Mouse (Mus musculus) embryonic fibroblast, embryonic 13.5 days (primary cell): ENCODE results near the gene Gm35549. TPM values are rescaled to one million over a fixed set of nuclear protein-coding genes. Genes with fewer than 3 reads are reported as not detected.
"Not testable (repeated sequence)": the region's sequence is repeated elsewhere in the genome, so short reads cannot be mapped to it uniquely, and the experiment has no call there.

ENCODE experiments used
- H3K27ac ChIP-seq: 2 replicates; pipeline ENCODE4 v1.5.1; 2012; ENCODE audit warnings: low read length, control low read depth, inconsistent platforms; ENCODE audit not compliant: insufficient read depth
- H3K4me1 ChIP-seq: 2 replicates; pipeline ENCODE4 v1.6.1; 2011; ENCODE audit warnings: low read length; ENCODE audit not compliant: control insufficient read depth, insufficient read depth
- H3K4me3 ChIP-seq: 2 replicates; pipeline ENCODE4 v1.5.1; 2011; ENCODE audit warnings: mild to moderate bottlenecking, control low read depth, low read length; ENCODE audit not compliant: insufficient read depth
- CTCF ChIP-seq: IDR thresholded peaks from 2 replicates; pipeline ENCODE4 v1.5.1; 2011; ENCODE audit warnings: mild to moderate bottlenecking, control low read depth, low read length, moderate library complexity, borderline replicate concordance; ENCODE audit not compliant: insufficient read depth
- POLR2A ChIP-seq: IDR thresholded peaks from 2 replicates; pipeline ENCODE4 v1.6.1; 2011; ENCODE audit warnings: low read depth, mild to moderate bottlenecking, control low read depth, low read length, moderate library complexity
- polyA plus RNA-seq: library from polyadenylated mRNA; stranded (reverse); fragments of >200 nt; gene quantifications from 2 replicates; pipeline ENCODE4 v1.2.4, GENCODE M21; 2011; ENCODE audit warnings: low read depth; ENCODE audit not compliant: missing spikeins, insufficient read length

Gm35549 gene
- polyA plus RNA-seq, 1 experiment, result not detected

DNA sequence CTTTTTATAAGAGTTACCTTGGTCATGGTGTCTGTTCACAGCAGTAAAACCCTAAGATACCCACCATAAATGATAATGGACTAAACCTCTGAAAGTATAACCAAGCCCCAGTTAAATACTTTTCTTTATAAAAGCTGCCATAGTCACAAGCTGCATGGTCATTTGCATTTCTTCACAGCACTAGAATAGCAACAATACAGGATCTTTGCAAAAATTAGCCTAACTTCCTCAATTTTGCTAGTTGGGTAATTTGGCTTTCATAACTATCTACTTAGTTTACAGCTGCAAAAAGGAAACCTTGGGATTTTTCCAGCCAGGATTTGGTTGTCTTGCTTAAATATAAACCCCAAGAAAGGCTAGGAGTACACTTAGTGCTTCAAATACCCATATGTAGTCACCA lies 16.9 kb upstream of the Gm35549 start:
- TF ChIP-seq POLR2A, result no peak
- TF ChIP-seq CTCF, result no peak

DNA sequence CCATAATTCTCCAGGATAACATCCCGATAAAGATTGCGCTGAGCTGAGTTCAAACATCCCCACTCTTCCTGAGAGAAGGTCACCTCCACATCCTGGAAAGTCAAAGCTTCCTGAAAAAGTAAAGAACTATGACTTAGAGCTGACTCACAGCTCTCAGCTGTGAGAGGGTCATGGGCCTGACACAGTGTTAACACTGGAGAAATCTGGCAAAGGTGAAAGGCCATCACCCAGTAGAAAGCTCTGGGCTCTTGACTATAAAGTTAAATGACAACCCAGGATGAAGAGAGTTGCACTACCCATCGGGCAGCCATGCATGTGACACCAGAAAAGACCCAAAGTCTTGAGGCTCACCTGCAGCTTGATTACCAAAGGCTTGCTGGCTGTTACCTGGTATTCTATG lies 12.9 kb upstream of the Gm35549 start:
- H3K4me3 ChIP-seq, result no peak overlapping the region
- H3K4me1 ChIP-seq, result no peaks in the 10 kb centered on the region
- TF ChIP-seq POLR2A (no peak), CTCF (no peak)
- H3K27ac ChIP-seq, result no peak overlapping the region

More for the DNA sequence above, 16.9 kb upstream of the Gm35549 start:
- Histone ChIP-seq H3K27ac (no peak overlapping the region), H3K4me3 (no peak overlapping the region), H3K4me1 (peaks cover 2% of the 10 kb centered on the region)

- Histone ChIP-seq H3K4me1 (no peaks in the 10 kb centered on the region), H3K27ac (no peak overlapping the region), H3K4me3 (no peak overlapping the region)
- TF ChIP-seq POLR2A, result no peak
- TF ChIP-seq CTCF, result no peak
Measured at GRCm38 (mm10) chr9:122855617-122856016, 11.8 kb upstream of the Gm35549 start.

- H3K27ac ChIP-seq, H3K4me3 ChIP-seq, H3K4me1 ChIP-seq: not testable (repeated sequence)
Measured at GRCm38 (mm10) chr9:122855141-122855540, 11.3 kb upstream of the Gm35549 start.

- Histone ChIP-seq H3K4me1 (no peaks in the 10 kb centered on the region), H3K27ac (no peak overlapping the region), H3K4me3 (no peak overlapping the region)
- TF ChIP-seq POLR2A, result no peak
- no peak for TF ChIP-seq CTCF
Measured at GRCm38 (mm10) chr9:122854526-122854925, 10.7 kb upstream of the Gm35549 start.

GRCm38 (mm10) chr9:122847811-122848311 lies 4.0 kb upstream of the Gm35549 start:
- H3K27ac ChIP-seq, H3K4me3 ChIP-seq, H3K4me1 ChIP-seq: not testable (repeated sequence)

DNA sequence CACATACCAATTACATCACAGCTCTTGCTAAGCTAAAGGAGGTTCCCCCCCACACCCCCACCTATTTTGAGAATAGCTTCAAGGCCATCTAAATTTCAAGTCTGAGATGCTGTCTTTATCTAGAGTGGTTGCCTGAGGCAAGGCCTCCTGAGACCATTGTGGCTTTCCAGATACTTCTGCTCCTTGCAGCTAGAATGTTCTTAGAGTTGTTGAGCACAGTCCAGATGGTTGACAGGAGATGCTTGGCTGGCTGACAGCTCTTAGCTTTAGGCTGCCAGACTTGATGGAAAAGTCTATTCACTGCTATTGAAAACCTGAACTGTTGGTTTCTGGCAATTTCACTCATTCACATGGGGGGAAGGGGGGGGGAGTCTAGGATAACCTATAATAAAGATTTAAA lies 2.3 kb upstream of the Gm35549 start:
- TF ChIP-seq POLR2A (no peak), CTCF (no peak)
- H3K4me1 ChIP-seq, result no peaks in the 10 kb centered on the region
- H3K4me3 ChIP-seq, result no peak overlapping the region
- no peak overlapping the region for H3K27ac ChIP-seq

GRCm38 (mm10) chr9:122845621-122846020 lies 1.8 kb upstream of the Gm35549 start:
- Histone ChIP-seq H3K27ac (no peak overlapping the region), H3K4me3 (no peak overlapping the region), H3K4me1 (no peaks in the 10 kb centered on the region)
- no peak for TF ChIP-seq POLR2A
- no peak for TF ChIP-seq CTCF

DNA sequence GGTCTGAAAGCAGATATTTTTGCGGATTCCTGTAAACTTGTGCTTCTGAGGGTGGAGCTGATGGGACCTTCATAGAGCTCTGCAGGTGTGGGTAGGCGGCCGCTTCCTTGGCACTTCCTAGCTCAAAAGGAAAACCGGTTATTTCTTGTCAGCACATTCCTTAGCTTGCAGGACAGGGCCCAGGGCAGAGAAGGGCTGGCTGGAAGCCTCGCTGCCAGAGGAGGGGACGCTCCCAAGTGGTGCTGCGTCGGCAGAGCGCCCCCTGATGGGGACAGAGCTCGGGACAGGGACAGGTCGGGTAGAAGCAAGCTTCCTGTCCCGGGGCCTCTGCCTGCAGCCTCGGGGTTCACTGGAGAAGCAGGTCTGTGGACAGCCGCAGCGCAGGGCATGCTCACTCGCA lies 6.2 kb downstream of the Gm35549 start:
- Histone ChIP-seq H3K4me1 (peaks cover 4% of the 10 kb centered on the region; the same call in 1 of the 2 replicates), H3K4me3 (no peak overlapping the region), H3K27ac (no peak overlapping the region)
- no peak for TF ChIP-seq CTCF
- no peak for TF ChIP-seq POLR2A

GRCm38 (mm10) chr9:122837216-122837615 lies 6.6 kb downstream of the Gm35549 start:
- TF ChIP-seq CTCF (no peak), POLR2A (no peak)
- H3K4me1 ChIP-seq, result peaks cover 4% of the 10 kb centered on the region; the same call in 1 of the 2 replicates
- H3K4me3 ChIP-seq, result no peak overlapping the region
- no peak overlapping the region for H3K27ac ChIP-seq

- no peak for TF ChIP-seq POLR2A
- no peak for TF ChIP-seq CTCF
- Histone ChIP-seq H3K4me3 (no peak overlapping the region), H3K27ac (no peak overlapping the region), H3K4me1 (peaks cover 4% of the 10 kb centered on the region; the same call in 1 of the 2 replicates)
Measured at GRCm38 (mm10) chr9:122836790-122837189, 7.0 kb downstream of the Gm35549 start.

- Histone ChIP-seq H3K27ac (no peak overlapping the region), H3K4me1 (peaks cover 4% of the 10 kb centered on the region; the same call in 1 of the 2 replicates), H3K4me3 (no peak overlapping the region)
- TF ChIP-seq CTCF (no peak), POLR2A (no peak)
Measured at GRCm38 (mm10) chr9:122836126-122836525, 7.7 kb downstream of the Gm35549 start.
